Mouse (Mus musculus) cerebellum, adult 2 months (tissue): ENCODE measurements around the gene Nhlrc3. TPM values are rescaled to one million over a fixed set of nuclear protein-coding genes. Genes with fewer than 3 reads are reported as not detected.

Source experiments
- DNase-seq, 2 experiments: peaks; one replicate each; pipeline ENCODE4 v3.0.0; 2021
- H3K27ac ChIP-seq: fragments of 200-500 bp; 2 replicates; pipeline ENCODE4 v1.5.1; 2012; ENCODE audit warnings: low read length, control low read depth, inconsistent platforms; ENCODE audit not compliant: insufficient read depth
- H3K27me3 ChIP-seq: fragments of 200-500 bp; 2 replicates; pipeline ENCODE4 v1.6.1; 2012; ENCODE audit warnings: inconsistent platforms, mild to moderate bottlenecking, low read length, moderate library complexity; ENCODE audit not compliant: control insufficient read depth, insufficient read depth
- H3K4me1 ChIP-seq: fragments of 200-500 bp; 2 replicates; pipeline ENCODE4 v1.6.1; 2011; ENCODE audit warnings: low read length; ENCODE audit not compliant: control insufficient read depth, insufficient read depth
- H3K4me3 ChIP-seq: fragments of 200-500 bp; replicated peaks from 2 replicates; pipeline ENCODE3; 2011; ENCODE audit warnings: mild to moderate bottlenecking, low read depth, low read length, control low read depth; ENCODE audit not compliant: insufficient read depth
- CTCF ChIP-seq: fragments of 200-500 bp; IDR thresholded peaks from 2 replicates; pipeline ENCODE4 v1.5.1; 2011; ENCODE audit warnings: low read depth, mild to moderate bottlenecking, control low read depth, low read length, moderate library complexity, borderline replicate concordance; ENCODE audit not compliant: insufficient read depth
- POLR2A ChIP-seq: fragments of 200-500 bp; IDR thresholded peaks from 2 replicates; pipeline ENCODE4 v1.6.1; 2011; ENCODE audit warnings: low read length, control low read depth, borderline replicate concordance; ENCODE audit not compliant: insufficient read depth
- WGBS: fragments of 180-500 bp; shearing (Covaris S2); methylation state at CpG from one replicate; pipeline ENCODE4 v1.1.7; 2018; 5-methylcytosine and 5-hydroxymethylcytosine counted together
- polyA plus RNA-seq: library from polyadenylated mRNA; depleted of rRNA; stranded (reverse); fragments of >200 nt; gene quantifications from 2 replicates; pipeline ENCODE4 v1.2.3, GENCODE M21; 2012; rRNA removed

Nhlrc3 gene
- 7.9 and 8.1 TPM in 2 replicates for polyA plus RNA-seq

DNA sequence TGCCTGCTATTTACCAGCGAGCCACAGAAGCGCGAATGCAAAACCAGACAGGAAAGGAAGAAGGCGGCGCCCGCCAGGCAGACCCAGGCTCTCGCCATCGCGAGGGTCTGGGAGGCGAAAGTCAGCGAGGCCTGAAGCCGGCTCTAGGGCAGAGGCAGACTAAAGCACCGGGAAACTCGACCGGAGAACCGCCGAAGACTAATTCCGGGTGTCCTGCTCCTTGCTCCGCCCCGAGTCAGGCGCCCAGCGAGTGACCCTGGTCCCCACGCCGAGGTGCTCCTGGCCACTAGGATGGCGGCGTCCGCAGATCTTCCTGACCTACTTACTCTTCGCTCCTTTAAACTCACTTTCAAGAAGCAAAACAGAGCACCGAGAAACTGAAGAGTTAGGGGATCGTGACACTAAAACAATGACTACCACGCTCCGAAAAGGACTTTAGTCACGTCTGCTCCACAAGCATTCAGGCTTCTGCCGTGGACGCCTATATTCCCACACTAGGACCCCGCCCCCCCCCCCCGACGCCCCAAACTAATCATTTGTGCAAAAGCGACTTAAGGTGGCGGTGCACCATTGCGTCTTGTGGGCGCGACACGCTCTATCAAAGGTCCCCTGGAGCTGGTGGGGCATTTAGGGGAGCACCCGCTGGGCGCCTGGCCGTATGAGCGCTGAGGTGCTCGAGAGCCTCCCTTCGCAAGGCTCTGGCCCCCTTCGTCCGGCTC is at the start of gene Nhlrc3, which contains the start of gene Proser1:
Nhlrc3 (minus strand) TSS at position 287 of the 719 bp plus-strand sequence.
Proser1 (plus strand) TSS at position 621 of the 719 bp plus-strand sequence.
- under 1% methylated on average over 52 of the region's 52 CpGs for WGBS
- Histone ChIP-seq H3K4me3 (peak within 1 kb of the TSS; percentile 97), H3K27ac (peak within 1 kb of the TSS; percentile 96), H3K4me1 (no peaks in the 10 kb centered on the region; the same call in 1 of the 2 replicates), H3K27me3 (no peaks in the 10 kb centered on the region)
- no peak for TF ChIP-seq CTCF
- TF ChIP-seq POLR2A: 0 out of 2 replicates have a peak, but pooled peaks have one; percentile 31
- DNase-seq: peak; percentile 95 to 97

DNA sequence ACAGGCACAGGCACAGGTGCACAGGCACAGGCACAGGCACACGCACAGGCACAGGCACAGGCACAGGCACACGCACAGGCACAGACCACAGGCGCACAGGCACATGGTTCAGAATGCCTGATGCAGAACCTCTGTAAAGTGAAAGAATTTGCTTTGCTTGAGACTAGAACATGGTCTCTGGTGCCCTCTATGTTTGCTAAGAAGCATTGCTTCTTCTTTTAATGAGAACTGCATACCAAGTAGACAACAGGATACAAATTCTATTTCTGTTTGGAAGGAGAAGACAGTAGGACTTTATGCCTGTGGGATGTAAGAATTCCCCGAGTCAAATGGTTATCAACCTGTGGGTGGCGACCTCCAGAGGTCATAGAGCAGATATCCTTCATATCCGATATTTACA is 39.3 kb upstream of the Nhlrc3 start:
- TF ChIP-seq POLR2A (no peak), CTCF (peak; percentile 47; the same call in 1 of the 2 replicates)
- 51% methylated on average over 6 of the region's 6 CpGs for WGBS
- no peaks in the 10 kb centered on the region for H3K4me1 ChIP-seq

DNA sequence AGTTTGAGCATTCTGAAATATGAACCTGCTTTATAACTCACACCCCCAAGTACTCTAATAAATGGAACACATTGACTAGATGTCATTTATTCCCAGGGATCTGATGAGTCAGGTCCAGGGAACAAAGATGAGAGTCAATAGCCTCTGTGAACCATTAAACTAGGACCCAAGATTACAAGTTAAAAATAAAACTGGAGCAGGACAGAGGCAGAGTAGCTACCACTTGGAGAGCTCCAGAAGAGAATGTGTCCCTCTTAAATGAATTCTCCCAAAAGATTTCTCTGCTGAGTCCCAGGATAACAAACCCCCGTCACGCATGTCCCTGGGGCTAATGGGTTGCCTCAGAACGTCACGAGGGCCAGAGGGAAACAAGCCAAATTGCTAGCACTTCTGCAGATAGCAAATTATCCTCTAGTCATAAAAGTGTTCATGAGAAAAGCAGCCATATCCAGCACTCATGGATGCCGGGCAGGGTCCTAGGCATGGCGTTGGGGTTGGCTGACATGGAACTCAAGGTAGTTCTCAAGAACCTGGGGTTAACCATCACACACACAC is 35.3 kb upstream of the Nhlrc3 start:
- TF ChIP-seq CTCF: no peak
- no peak for TF ChIP-seq POLR2A
- no peaks in the 10 kb centered on the region for H3K4me1 ChIP-seq
- WGBS: 64% methylated on average over 6 of the region's 6 CpGs
- DNase-seq: no peak
- no peaks in the 10 kb centered on the region for H3K27me3 ChIP-seq
- no peak overlapping the region for H3K4me3 ChIP-seq
- H3K27ac ChIP-seq: no peak overlapping the region

More for the DNA sequence above, 39.3 kb upstream of the Nhlrc3 start:
- Histone ChIP-seq H3K27me3 (no peaks in the 10 kb centered on the region), H3K4me3 (no peak overlapping the region), H3K27ac (no peak overlapping the region)
- DNase-seq: no peak

DNA sequence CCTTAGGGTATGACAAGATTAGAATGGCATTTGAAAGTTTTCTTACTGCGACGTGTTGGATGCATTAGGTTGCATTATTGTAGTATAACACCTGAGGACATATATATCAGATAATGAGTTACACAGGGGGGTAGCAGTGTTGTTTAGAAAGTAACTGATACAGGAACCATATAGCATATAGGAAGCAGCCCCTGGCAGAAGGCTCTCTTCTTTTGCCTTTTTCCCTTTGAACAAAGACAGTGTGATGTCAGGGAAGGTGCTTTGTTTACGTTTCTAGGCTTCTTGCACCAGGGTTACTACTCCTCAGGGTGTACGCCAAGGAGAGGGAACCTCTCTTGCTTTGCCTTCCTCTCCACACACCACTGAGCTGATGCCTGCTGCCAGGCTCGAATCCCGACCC is 25.2 kb upstream of the Nhlrc3 start, which contains the start of gene Stoml3:
Stoml3 (plus strand) TSS at position 301 of the 400 bp plus-strand sequence.
- Histone ChIP-seq H3K27me3 (no peaks in the 10 kb centered on the region; the same call in 1 of the 2 replicates), H3K4me1 (no peaks in the 10 kb centered on the region), H3K4me3 (no peak within 1 kb of the TSS), H3K27ac (no peak within 1 kb of the TSS)
- 79% methylated on average over 6 of the region's 6 CpGs for WGBS
- no peak for DNase-seq
- TF ChIP-seq CTCF: no peak
- TF ChIP-seq POLR2A: no peak

DNA sequence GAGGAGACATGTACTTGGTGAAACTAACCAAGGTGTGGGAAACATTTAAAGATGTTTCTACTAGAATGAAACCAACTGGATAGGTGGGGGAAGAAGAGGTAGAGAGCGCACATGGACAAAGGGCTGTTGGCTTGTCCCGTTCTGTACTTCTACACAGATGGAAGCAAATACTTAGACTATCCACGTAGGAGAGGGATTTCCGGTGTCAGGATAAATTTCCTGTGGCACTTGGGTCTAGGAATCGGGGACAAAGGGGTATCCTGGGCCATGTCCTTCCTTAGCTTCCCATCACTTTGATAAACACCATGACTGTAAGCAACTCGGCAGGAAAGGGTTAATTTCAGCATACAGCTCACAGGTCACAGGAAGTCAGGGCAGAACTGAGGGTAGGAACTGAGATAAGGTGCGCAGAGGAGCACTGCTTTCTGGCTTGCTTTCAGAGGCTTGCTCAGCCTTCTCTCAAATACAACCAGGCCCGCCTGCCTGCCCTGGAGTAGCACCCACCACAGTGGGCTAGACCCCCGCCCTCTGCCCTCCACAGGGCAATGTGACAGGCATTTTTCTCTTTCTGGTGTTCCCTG is 24.0 kb upstream of the Nhlrc3 start:
- no peaks in the 10 kb centered on the region for H3K4me1 ChIP-seq
- H3K27me3 ChIP-seq: no peaks in the 10 kb centered on the region; the same call in 1 of the 2 replicates
- DNase-seq: no peak
- TF ChIP-seq CTCF (no peak), POLR2A (no peak)
- WGBS: 83% methylated on average over 9 of the region's 9 CpGs
- no peak overlapping the region for H3K4me3 ChIP-seq
- H3K27ac ChIP-seq: no peak overlapping the region

DNA sequence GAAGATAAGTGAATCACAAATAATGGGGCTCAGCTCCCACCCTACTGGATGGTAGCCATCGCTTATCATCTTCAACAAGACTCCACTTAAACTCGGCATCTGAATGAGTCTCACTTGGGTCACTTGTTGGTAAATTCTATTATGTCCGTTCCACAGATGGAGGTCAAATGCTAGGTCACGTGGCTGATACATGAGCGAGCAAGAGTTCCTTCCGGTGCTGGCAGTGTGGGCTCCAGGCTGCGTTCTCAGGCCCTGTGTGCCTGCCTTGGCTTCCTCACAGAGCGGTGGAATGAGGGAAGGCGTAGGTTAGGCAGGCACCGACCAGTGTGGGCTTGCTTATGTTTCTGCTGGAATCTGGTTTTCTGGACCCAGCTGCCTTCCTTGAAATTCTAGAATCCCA is 23.4 kb upstream of the Nhlrc3 start:
- DNase-seq: no peak
- WGBS: 76% methylated on average over 10 of the region's 10 CpGs
- TF ChIP-seq POLR2A: no peak
- no peak for TF ChIP-seq CTCF
- Histone ChIP-seq H3K27ac (no peak overlapping the region), H3K27me3 (no peaks in the 10 kb centered on the region; the same call in 1 of the 2 replicates), H3K4me1 (no peaks in the 10 kb centered on the region), H3K4me3 (no peak overlapping the region)

DNA sequence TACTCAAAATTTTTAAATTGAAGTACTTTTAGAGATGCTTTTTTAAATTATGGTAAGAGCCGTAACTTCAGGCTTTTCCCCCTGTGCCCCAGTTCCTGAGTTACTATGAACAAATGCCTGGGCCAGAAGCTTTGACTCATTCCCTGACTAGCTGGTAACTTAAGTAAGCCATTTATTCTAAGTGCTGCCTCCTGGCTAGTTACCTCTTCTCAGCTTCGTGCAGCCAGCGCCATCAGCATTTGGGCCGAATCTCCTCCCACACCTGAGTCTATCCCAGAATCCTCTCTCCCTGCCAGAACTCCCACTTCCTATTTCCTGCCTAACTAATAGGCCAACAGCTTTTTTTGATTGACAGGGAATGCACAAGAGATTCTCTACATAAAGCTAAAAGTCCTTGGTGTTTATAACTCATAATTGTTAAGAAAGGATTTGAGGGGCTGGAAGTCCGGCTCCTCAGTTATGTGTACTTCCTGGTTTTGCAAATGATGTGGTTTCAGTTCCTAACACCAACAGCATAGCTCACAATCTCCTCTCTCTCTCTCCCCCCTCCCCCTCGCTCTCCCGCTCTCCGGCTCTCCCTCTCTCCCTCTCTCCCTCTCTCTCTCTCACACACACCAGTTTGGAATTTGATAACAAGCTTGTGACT is 20.4 kb upstream of the Nhlrc3 start:
- 92% methylated on average over 8 of the region's 8 CpGs for WGBS
- no peak overlapping the region for H3K27ac ChIP-seq
- no peaks in the 10 kb centered on the region; the same call in 1 of the 2 replicates for H3K27me3 ChIP-seq
- no peak overlapping the region for H3K4me3 ChIP-seq
- no peaks in the 10 kb centered on the region for H3K4me1 ChIP-seq
- DNase-seq: no peak
- TF ChIP-seq POLR2A: no peak
- no peak for TF ChIP-seq CTCF
